Mouse (Mus musculus): ENCODE measurements at regions not wholly inside any gene's neighbourhood (a gene's known extent, or its start where the extent isn't known, plus 50 kb on each side); places are given as distances from the start of the nearest gene placed in this dataset.
"Not testable (repeated sequence)": the region's sequence is repeated elsewhere in the genome, so short reads cannot be mapped to it uniquely, and the experiment has no call there.

GRCm38 (mm10) chr7:69167456-69167855 lies 418.4 kb upstream of the Arrdc4 start:
- 29% methylated on average over 2 of the region's 2 CpGs for WGBS
- DNase-seq (ENCODE audit: low read depth in 1 of 2, low spot score in 2 of 2), result no peak
- no peak for TF ChIP-seq POLR2A (IDR thresholded peaks at IDR 0.05; ENCODE audit: low read depth, low read length)
- no peak for TF ChIP-seq CTCF (IDR thresholded peaks at IDR 0.05; ENCODE audit: extremely low read depth, insufficient read depth, insufficient read length, insufficient replicate concordance)
- Histone ChIP-seq H3K27me3 (ENCODE audit: control insufficient read depth, insufficient read depth, low read length) (no peaks in the 10 kb centered on the region), H3K4me1 (ENCODE audit: control insufficient read depth, insufficient read depth, insufficient read length) (no peaks in the 10 kb centered on the region), H3K27ac (ENCODE audit: insufficient read depth, low read length) (no peak overlapping the region), H3K36me3 (ENCODE audit: control insufficient read depth, insufficient read depth, low read length) (no peaks in the 10 kb centered on the region), H3K4me3 (ENCODE audit: extremely low read depth, insufficient read depth, insufficient read length) (no peak overlapping the region)

GRCm38 (mm10) chr7:69161916-69162315 lies 412.9 kb upstream of the Arrdc4 start:
- TF ChIP-seq CTCF (IDR thresholded peaks at IDR 0.05; ENCODE audit: extremely low read depth, insufficient read depth, insufficient read length, insufficient replicate concordance) (no peak), POLR2A (IDR thresholded peaks at IDR 0.05; ENCODE audit: low read depth, low read length) (no peak)
- Histone ChIP-seq H3K27me3 (ENCODE audit: control insufficient read depth, insufficient read depth, low read length) (no peaks in the 10 kb centered on the region), H3K4me1 (ENCODE audit: control insufficient read depth, insufficient read depth, insufficient read length) (no peaks in the 10 kb centered on the region), H3K4me3 (ENCODE audit: extremely low read depth, insufficient read depth, insufficient read length) (no peak overlapping the region), H3K36me3 (ENCODE audit: control insufficient read depth, insufficient read depth, low read length) (no peaks in the 10 kb centered on the region), H3K27ac (ENCODE audit: insufficient read depth, low read length) (no peak overlapping the region)
- no peak for DNase-seq (ENCODE audit: low read depth in 1 of 2, low spot score in 2 of 2)
- WGBS, result 72% methylated on average over 4 of the region's 4 CpGs

- WGBS, result 76% methylated on average over 3 of the region's 3 CpGs
- TF ChIP-seq POLR2A (IDR thresholded peaks at IDR 0.05; ENCODE audit: low read depth, low read length) (no peak), CTCF (IDR thresholded peaks at IDR 0.05; ENCODE audit: extremely low read depth, insufficient read depth, insufficient read length, insufficient replicate concordance) (no peak)
- no peak overlapping the region for H3K4me3 ChIP-seq (ENCODE audit: extremely low read depth, insufficient read depth, insufficient read length)
- no peak for DNase-seq (ENCODE audit: low read depth in 1 of 2, low spot score in 2 of 2)
- H3K36me3 ChIP-seq (ENCODE audit: control insufficient read depth, insufficient read depth, low read length), result no peaks in the 10 kb centered on the region
- no peaks in the 10 kb centered on the region for H3K27me3 ChIP-seq (ENCODE audit: control insufficient read depth, insufficient read depth, low read length)
- no peaks in the 10 kb centered on the region for H3K4me1 ChIP-seq (ENCODE audit: control insufficient read depth, insufficient read depth, insufficient read length)
- no peak overlapping the region for H3K27ac ChIP-seq (ENCODE audit: insufficient read depth, low read length)
These were observed 393.3 kb upstream of the Arrdc4 start for GRCm38 (mm10) chr7:69142351-69142750.

GRCm38 (mm10) chr7:69133441-69133840 lies 384.4 kb upstream of the Arrdc4 start:
- Histone ChIP-seq H3K4me3 (ENCODE audit: extremely low read depth, insufficient read depth, insufficient read length) (no peak overlapping the region), H3K27ac (ENCODE audit: insufficient read depth, low read length) (no peak overlapping the region), H3K4me1 (ENCODE audit: control insufficient read depth, insufficient read depth, insufficient read length) (no peaks in the 10 kb centered on the region), H3K27me3 (ENCODE audit: control insufficient read depth, insufficient read depth, low read length) (no peaks in the 10 kb centered on the region), H3K36me3 (ENCODE audit: control insufficient read depth, insufficient read depth, low read length) (no peaks in the 10 kb centered on the region)
- no peak for DNase-seq (ENCODE audit: low read depth in 1 of 2, low spot score in 2 of 2)
- 89% methylated on average over 2 of the region's 2 CpGs for WGBS
- TF ChIP-seq POLR2A (IDR thresholded peaks at IDR 0.05; ENCODE audit: low read depth, low read length) (no peak), CTCF (IDR thresholded peaks at IDR 0.05; ENCODE audit: extremely low read depth, insufficient read depth, insufficient read length, insufficient replicate concordance) (no peak)

DNA sequence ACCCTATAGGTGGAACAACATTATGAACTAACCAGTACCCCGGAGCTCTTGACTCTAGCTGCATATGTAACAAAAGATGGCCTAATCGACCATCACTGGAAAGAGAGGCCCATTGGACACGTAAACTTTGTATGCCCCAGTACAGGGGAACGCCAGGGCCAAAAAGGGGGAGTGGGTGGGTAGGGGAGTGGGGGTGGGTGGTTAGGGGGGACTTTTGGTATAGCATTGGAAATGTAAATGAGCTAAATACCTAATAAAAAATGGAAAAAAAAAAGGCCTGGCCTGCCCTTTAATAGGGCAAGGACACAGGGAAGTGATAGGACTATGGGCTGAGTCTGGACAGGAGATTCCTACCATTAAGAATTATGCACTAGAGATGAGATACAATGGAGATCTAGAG lies 352.7 kb upstream of the Arrdc4 start:
- not testable (repeated sequence) for H3K4me1 ChIP-seq (ENCODE audit: control insufficient read depth, insufficient read depth, insufficient read length); DNase-seq (ENCODE audit: low read depth in 1 of 2, low spot score in 2 of 2); H3K36me3 ChIP-seq (ENCODE audit: control insufficient read depth, insufficient read depth, low read length); H3K27ac ChIP-seq (ENCODE audit: insufficient read depth, low read length); H3K27me3 ChIP-seq (ENCODE audit: control insufficient read depth, insufficient read depth, low read length); H3K4me3 ChIP-seq (ENCODE audit: extremely low read depth, insufficient read depth, insufficient read length)
- WGBS, result 87% methylated on average over 2 of the region's 4 CpGs

DNA sequence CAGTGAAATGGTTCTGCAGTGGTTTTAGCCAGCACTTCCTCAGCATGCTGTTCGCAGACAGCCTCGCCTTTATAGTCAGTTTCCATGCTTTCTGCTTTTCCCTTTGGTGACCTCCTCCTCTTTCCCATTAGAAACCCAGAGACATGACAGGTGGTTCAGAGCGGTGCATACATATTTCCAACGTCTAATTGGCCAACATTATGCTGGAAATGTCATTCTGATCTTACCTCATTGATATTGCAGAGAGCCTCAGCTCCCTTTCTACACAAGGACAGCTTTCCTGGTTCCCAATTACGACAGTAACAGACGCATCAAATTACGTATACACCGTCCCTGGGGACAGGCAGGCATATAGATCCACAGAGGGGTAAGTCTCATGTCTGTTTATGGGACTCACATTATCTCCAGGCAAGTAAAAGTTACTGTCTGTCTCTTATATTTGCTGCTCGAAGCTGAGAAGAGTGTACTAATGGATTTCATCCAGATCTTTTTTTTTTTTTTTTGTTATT lies 348.6 kb upstream of the Arrdc4 start:
- H3K36me3 ChIP-seq (ENCODE audit: control insufficient read depth, insufficient read depth, low read length), result no peaks in the 10 kb centered on the region
- H3K27ac ChIP-seq (ENCODE audit: insufficient read depth, low read length), result no peak overlapping the region
- no peak for DNase-seq (ENCODE audit: low read depth in 1 of 2, low spot score in 2 of 2)
- no peaks in the 10 kb centered on the region for H3K27me3 ChIP-seq (ENCODE audit: control insufficient read depth, insufficient read depth, low read length)
- 58% methylated on average over 9 of the region's 9 CpGs for WGBS
- TF ChIP-seq CTCF (IDR thresholded peaks at IDR 0.05; ENCODE audit: extremely low read depth, insufficient read depth, insufficient read length, insufficient replicate concordance) (no peak), POLR2A (IDR thresholded peaks at IDR 0.05; ENCODE audit: low read depth, low read length) (no peak)
- H3K4me3 ChIP-seq (ENCODE audit: extremely low read depth, insufficient read depth, insufficient read length), result no peak overlapping the region
- no peaks in the 10 kb centered on the region for H3K4me1 ChIP-seq (ENCODE audit: control insufficient read depth, insufficient read depth, insufficient read length)

GRCm38 (mm10) chr7:69074780-69075179 lies 325.7 kb upstream of the Arrdc4 start:
- no peaks in the 10 kb centered on the region for H3K4me1 ChIP-seq (ENCODE audit: control insufficient read depth, insufficient read depth, insufficient read length)
- H3K27me3 ChIP-seq (ENCODE audit: control insufficient read depth, insufficient read depth, low read length), result no peaks in the 10 kb centered on the region
- 88% methylated on average over 7 of the region's 7 CpGs for WGBS
- no peaks in the 10 kb centered on the region for H3K36me3 ChIP-seq (ENCODE audit: control insufficient read depth, insufficient read depth, low read length)
- DNase-seq (ENCODE audit: low read depth in 1 of 2, low spot score in 2 of 2), result no peak
- no peak overlapping the region for H3K4me3 ChIP-seq (ENCODE audit: extremely low read depth, insufficient read depth, insufficient read length)
- no peak overlapping the region for H3K27ac ChIP-seq (ENCODE audit: insufficient read depth, low read length)
- no peak for TF ChIP-seq CTCF (IDR thresholded peaks at IDR 0.05; ENCODE audit: extremely low read depth, insufficient read depth, insufficient read length, insufficient replicate concordance)
- no peak for TF ChIP-seq POLR2A (IDR thresholded peaks at IDR 0.05; ENCODE audit: low read depth, low read length)

Data from spleen, adult 2 months (tissue).